Mouse (Mus musculus) left cerebral cortex, adult 9 months (tissue): ENCODE measurements around the gene Lck.

Source experiments
- DNase-seq, 2 experiments: peaks; one replicate each; pipeline ENCODE4 v3.0.0; 2022; ENCODE audit warnings: low spot score in 2 of 2

Gene Lck

GRCm38 (mm10) chr4:129573430-129573829 is at the start of gene Lck:
Gene Lck (minus strand): TSS chr4:129573641.
- no peak for DNase-seq

- no peak for DNase-seq
Observed at GRCm38 (mm10) chr4:129622803-129623535, 49.5 kb upstream of the Lck start.

- DNase-seq = no peak
Observed at GRCm38 (mm10) chr4:129622120-129622802, 48.8 kb upstream of the Lck start.

- no peak for DNase-seq
Observed at GRCm38 (mm10) chr4:129621283-129621841, 47.9 kb upstream of the Lck start.

- no peak for DNase-seq
Observed at GRCm38 (mm10) chr4:129620419-129621282, 47.2 kb upstream of the Lck start.

GRCm38 (mm10) chr4:129618786-129619691 is 45.6 kb upstream of the Lck start, which contains the start of gene Iqcc:
Gene Iqcc (minus strand): TSS chr4:129619099.
- DNase-seq = peak; percentile 92 to 96

- no peak for DNase-seq
Observed at GRCm38 (mm10) chr4:129618031-129618430, 44.6 kb upstream of the Lck start.

GRCm38 (mm10) chr4:129617121-129617641 is 43.7 kb upstream of the Lck start:
- no peak for DNase-seq

- no peak for DNase-seq
Observed at GRCm38 (mm10) chr4:129616631-129617030, 43.2 kb upstream of the Lck start.

- DNase-seq = no peak
Observed at GRCm38 (mm10) chr4:129615801-129616290, 42.4 kb upstream of the Lck start.

- DNase-seq = no peak
Observed at GRCm38 (mm10) chr4:129614093-129614492, 40.7 kb upstream of the Lck start, which contains the start of gene Dcdc2b. Gene Dcdc2b (minus strand): TSS chr4:129614257.

GRCm38 (mm10) chr4:129610472-129610871 is 37.0 kb upstream of the Lck start:
- DNase-seq = no peak

GRCm38 (mm10) chr4:129610026-129610425 is 36.6 kb upstream of the Lck start:
- no peak for DNase-seq

- DNase-seq = no peak
Observed at GRCm38 (mm10) chr4:129609139-129609631, 35.7 kb upstream of the Lck start.

- peak in 1 of 2 experiments; percentile 86 for DNase-seq
Observed at GRCm38 (mm10) chr4:129608426-129609025, 35.1 kb upstream of the Lck start.

GRCm38 (mm10) chr4:129600233-129601158 is 27.1 kb upstream of the Lck start, which contains the start of the genes Eif3i and Tmem234:
Gene Eif3i (minus strand): TSS chr4:129600648.
Gene Tmem234 (plus strand): TSS chr4:129600668.
- DNase-seq = peak in 1 of 2 experiments; percentile 80

GRCm38 (mm10) chr4:129588865-129589264 is 15.4 kb upstream of the Lck start:
- no peak for DNase-seq

GRCm38 (mm10) chr4:129586943-129587342 is 13.5 kb upstream of the Lck start:
- DNase-seq = no peak
